Mouse (Mus musculus): ENCODE measurements around the gene Cnn2. TPM values are rescaled to one million over a fixed set of nuclear protein-coding genes. Genes with fewer than 3 reads are reported as not detected.

Gene Cnn2
- polyA plus RNA-seq, 1 experiment: 1,011 TPM

- Histone ChIP-seq H3K9me3 (no peaks in the 10 kb centered on the region), H3K4me1 (peaks cover 94% of the 10 kb centered on the region), H3K4me3 (replicated peaks) (peak overlapping the region; percentile 86), H3K27me3 (replicated peaks) (no peaks in the 10 kb centered on the region), H3K36me3 (replicated peaks; ENCODE audit: low read length) (peaks cover 94% of the 10 kb centered on the region)
- no peak for TF ChIP-seq GATA1 (IDR thresholded peaks at IDR 0.05; ENCODE audit: borderline replicate concordance, low read length)
- TF ChIP-seq FLI1 (IDR thresholded peaks at IDR 0.05; ENCODE audit: low read length): no peak
Observed at GRCm38 (mm10) chr10:80022164-80022563, 33.8 kb downstream of the Cnn2 start.

- TF ChIP-seq FLI1 (IDR thresholded peaks at IDR 0.05; ENCODE audit: low read length) (no peak), GATA1 (IDR thresholded peaks at IDR 0.05; ENCODE audit: borderline replicate concordance, low read length) (no peak)
- no peaks in the 10 kb centered on the region for H3K27me3 ChIP-seq (replicated peaks)
- no peaks in the 10 kb centered on the region for H3K9me3 ChIP-seq
- H3K4me1 ChIP-seq: peaks cover 97% of the 10 kb centered on the region
- H3K4me3 ChIP-seq (replicated peaks): peak overlapping the region; percentile 80
- H3K36me3 ChIP-seq (replicated peaks; ENCODE audit: low read length): peaks cover 96% of the 10 kb centered on the region
Observed at GRCm38 (mm10) chr10:80022806-80023205, 34.4 kb downstream of the Cnn2 start.

GRCm38 (mm10) chr10:80023758-80024157 is 35.4 kb downstream of the Cnn2 start:
- no peaks in the 10 kb centered on the region for H3K27me3 ChIP-seq (replicated peaks)
- H3K36me3 ChIP-seq (replicated peaks; ENCODE audit: low read length): peaks cover 99% of the 10 kb centered on the region
- H3K4me1 ChIP-seq: peaks cover 100% of the 10 kb centered on the region
- TF ChIP-seq FLI1 (IDR thresholded peaks at IDR 0.05; ENCODE audit: low read length) (no peak), GATA1 (IDR thresholded peaks at IDR 0.05; ENCODE audit: borderline replicate concordance, low read length) (no peak)
- peak overlapping the region; percentile 89 for H3K4me3 ChIP-seq (replicated peaks)
- H3K9me3 ChIP-seq: no peaks in the 10 kb centered on the region

- peaks cover 100% of the 10 kb centered on the region for H3K4me1 ChIP-seq
- H3K36me3 ChIP-seq (replicated peaks; ENCODE audit: low read length): peaks cover 100% of the 10 kb centered on the region
- H3K9me3 ChIP-seq: no peaks in the 10 kb centered on the region
- H3K27me3 ChIP-seq (replicated peaks): no peaks in the 10 kb centered on the region
- no peak for TF ChIP-seq GATA1 (IDR thresholded peaks at IDR 0.05; ENCODE audit: borderline replicate concordance, low read length)
- no peak for TF ChIP-seq FLI1 (IDR thresholded peaks at IDR 0.05; ENCODE audit: low read length)
- peak overlapping the region; percentile 89 for H3K4me3 ChIP-seq (replicated peaks)
Observed at GRCm38 (mm10) chr10:80024229-80025043, 36.1 kb downstream of the Cnn2 start.

- Histone ChIP-seq H3K27me3 (replicated peaks) (no peaks in the 10 kb centered on the region), H3K4me1 (peaks cover 99% of the 10 kb centered on the region), H3K36me3 (replicated peaks; ENCODE audit: low read length) (peaks cover 99% of the 10 kb centered on the region), H3K4me3 (replicated peaks) (peak overlapping the region; percentile 89), H3K9me3 (no peaks in the 10 kb centered on the region)
- TF ChIP-seq GATA1 (IDR thresholded peaks at IDR 0.05; ENCODE audit: borderline replicate concordance, low read length): no peak
- TF ChIP-seq FLI1 (IDR thresholded peaks at IDR 0.05; ENCODE audit: low read length): no peak
Observed at GRCm38 (mm10) chr10:80025044-80025347, 36.6 kb downstream of the Cnn2 start.

- Histone ChIP-seq H3K36me3 (replicated peaks; ENCODE audit: low read length) (peaks cover 99% of the 10 kb centered on the region), H3K4me1 (peaks cover 99% of the 10 kb centered on the region), H3K4me3 (replicated peaks) (peak overlapping the region; percentile 80), H3K27me3 (replicated peaks) (no peaks in the 10 kb centered on the region), H3K9me3 (no peaks in the 10 kb centered on the region)
- TF ChIP-seq GATA1 (IDR thresholded peaks at IDR 0.05; ENCODE audit: borderline replicate concordance, low read length) (no peak), FLI1 (IDR thresholded peaks at IDR 0.05; ENCODE audit: low read length) (no peak)
Observed at GRCm38 (mm10) chr10:80025463-80025862, 37.1 kb downstream of the Cnn2 start.

GRCm38 (mm10) chr10:80025889-80026288 is 37.5 kb downstream of the Cnn2 start:
- no peak for TF ChIP-seq GATA1 (IDR thresholded peaks at IDR 0.05; ENCODE audit: borderline replicate concordance, low read length)
- no peak for TF ChIP-seq FLI1 (IDR thresholded peaks at IDR 0.05; ENCODE audit: low read length)
- H3K36me3 ChIP-seq (replicated peaks; ENCODE audit: low read length): peaks cover 99% of the 10 kb centered on the region
- peaks cover 99% of the 10 kb centered on the region for H3K4me1 ChIP-seq
- H3K9me3 ChIP-seq: no peaks in the 10 kb centered on the region
- H3K4me3 ChIP-seq (replicated peaks): peak overlapping the region; percentile 80
- H3K27me3 ChIP-seq (replicated peaks): no peaks in the 10 kb centered on the region

GRCm38 (mm10) chr10:80027681-80028520 is 39.5 kb downstream of the Cnn2 start:
- Histone ChIP-seq H3K9me3 (no peaks in the 10 kb centered on the region), H3K36me3 (replicated peaks; ENCODE audit: low read length) (peaks cover 99% of the 10 kb centered on the region), H3K4me1 (peaks cover 99% of the 10 kb centered on the region), H3K27me3 (replicated peaks) (no peaks in the 10 kb centered on the region), H3K4me3 (replicated peaks) (peak overlapping the region; percentile 79)
- TF ChIP-seq FLI1 (IDR thresholded peaks at IDR 0.05; ENCODE audit: low read length): no peak
- TF ChIP-seq GATA1 (IDR thresholded peaks at IDR 0.05; ENCODE audit: borderline replicate concordance, low read length): no peak

- H3K27me3 ChIP-seq (replicated peaks): no peaks in the 10 kb centered on the region
- no peaks in the 10 kb centered on the region for H3K9me3 ChIP-seq
- peaks cover 99% of the 10 kb centered on the region for H3K4me1 ChIP-seq
- TF ChIP-seq GATA1 (IDR thresholded peaks at IDR 0.05; ENCODE audit: borderline replicate concordance, low read length): no peak
- no peak for TF ChIP-seq FLI1 (IDR thresholded peaks at IDR 0.05; ENCODE audit: low read length)
- peak overlapping the region; percentile 76 for H3K4me3 ChIP-seq (replicated peaks)
- peaks cover 99% of the 10 kb centered on the region for H3K36me3 ChIP-seq (replicated peaks; ENCODE audit: low read length)
Observed at GRCm38 (mm10) chr10:80028521-80028846, 40.1 kb downstream of the Cnn2 start.

GRCm38 (mm10) chr10:80030191-80030590 is 41.8 kb downstream of the Cnn2 start:
- no peaks in the 10 kb centered on the region for H3K9me3 ChIP-seq
- peaks cover 99% of the 10 kb centered on the region for H3K36me3 ChIP-seq (replicated peaks; ENCODE audit: low read length)
- no peak for TF ChIP-seq GATA1 (IDR thresholded peaks at IDR 0.05; ENCODE audit: borderline replicate concordance, low read length)
- no peak for TF ChIP-seq FLI1 (IDR thresholded peaks at IDR 0.05; ENCODE audit: low read length)
- H3K4me3 ChIP-seq (replicated peaks): peak overlapping the region; percentile 83
- peaks cover 99% of the 10 kb centered on the region for H3K4me1 ChIP-seq
- H3K27me3 ChIP-seq (replicated peaks): no peaks in the 10 kb centered on the region

Data from megakaryocyte, embryonic 14.5 days (primary cell).